Mouse (Mus musculus) limb, embryonic 11.5 days (tissue): ENCODE measurements around the gene Tnfaip8l2. TPM values are rescaled to one million over a fixed set of nuclear protein-coding genes. Genes with fewer than 3 reads are reported as not detected.

ENCODE experiments used
- ATAC-seq: fragments of 200-750 bp; cut with Nextera tagmentation; 2 replicates; pipeline ENCODE4 v1.8.0; 2017; ENCODE audit warnings: low read depth; ENCODE audit not compliant: insufficient number of reproducible peaks, low FRiP score, low TSS enrichment
- DNase-seq: peaks from one replicate; pipeline ENCODE4 v3.0.0-alpha.2; 2015; ENCODE audit warnings: low spot score
- H3K27ac ChIP-seq: fragments of 300-500 bp; sonication (generic); replicated peaks from 2 replicates; pipeline ENCODE4 v1.5.1; 2014; ENCODE audit warnings: low read depth, mild to moderate bottlenecking, low read length
- H3K27me3 ChIP-seq: fragments of 300-500 bp; sonication (generic); 2 replicates; pipeline ENCODE4 v1.6.1; 2014; ENCODE audit warnings: mild to moderate bottlenecking, low read length, mixed read lengths; ENCODE audit not compliant: control insufficient read depth, insufficient read depth
- H3K36me3 ChIP-seq: fragments of 300-500 bp; sonication (generic); 2 replicates; pipeline ENCODE4 v1.6.1; 2014; ENCODE audit warnings: mild to moderate bottlenecking, low read length, moderate library complexity, mixed read lengths; ENCODE audit not compliant: control insufficient read depth, insufficient read depth
- H3K4me1 ChIP-seq: fragments of 300-500 bp; sonication (generic); 2 replicates; pipeline ENCODE4 v1.6.1; 2014; ENCODE audit warnings: low read length, mixed read lengths; ENCODE audit not compliant: control insufficient read depth, insufficient read depth
- H3K4me2 ChIP-seq: fragments of 300-500 bp; sonication (generic); 2 replicates; pipeline ENCODE4 v1.6.1; 2014; ENCODE audit warnings: low read depth, mild to moderate bottlenecking, moderate library complexity; ENCODE audit not compliant: severe bottlenecking
- H3K4me3 ChIP-seq: fragments of 300-500 bp; sonication (generic); 2 replicates; pipeline ENCODE4 v1.5.1; 2014; ENCODE audit warnings: low read depth, low read length
- H3K9ac ChIP-seq: fragments of 300-500 bp; sonication (generic); 2 replicates; pipeline ENCODE4 v1.6.1; 2014; ENCODE audit warnings: mild to moderate bottlenecking, low read length
- H3K9me3 ChIP-seq: fragments of 300-500 bp; sonication (generic); 2 replicates; pipeline ENCODE4 v1.6.1; 2016; ENCODE audit warnings: low read length; ENCODE audit not compliant: control insufficient read depth
- WGBS: fragments of 180-500 bp; shearing (Covaris S2); extraction: QIAGEN DNeasy Blood & Tissue Kit; methylation state at CpG from one replicate; pipeline ENCODE4 v1.1.7; 2014; 5-methylcytosine and 5-hydroxymethylcytosine counted together
- polyA plus RNA-seq: library from polyadenylated mRNA; unstranded; fragments of >200 nt; fragmentation: Nextera tagmentation; extraction: Ambion mirVana; gene quantifications from 2 replicates; pipeline ENCODE4 v1.2.1, GENCODE M21; 2014

Tnfaip8l2 gene
- polyA plus RNA-seq, 1 experiment from 2014 or later: 1.6 TPM

GRCm38 (mm10) chr3:95176500-95176899 is 34.3 kb upstream of the Tnfaip8l2 start:
- peaks cover 20% of the 10 kb centered on the region for H3K27me3 ChIP-seq
- H3K27ac ChIP-seq: no peak overlapping the region
- ATAC-seq (no peak), DNase-seq (no peak)
- WGBS: 69% methylated on average over 3 of the region's 3 CpGs
- H3K4me2 ChIP-seq: no peak overlapping the region
- H3K9ac ChIP-seq: no peak overlapping the region
- H3K4me1 ChIP-seq: peaks cover 5% of the 10 kb centered on the region; the same call in 1 of the 2 replicates
- no peak overlapping the region for H3K4me3 ChIP-seq
- no peaks in the 10 kb centered on the region for H3K9me3 ChIP-seq
- peaks cover 9% of the 10 kb centered on the region for H3K36me3 ChIP-seq

GRCm38 (mm10) chr3:95174011-95174592 is 31.9 kb upstream of the Tnfaip8l2 start:
- H3K4me3 ChIP-seq: no peak overlapping the region
- peaks cover 37% of the 10 kb centered on the region for H3K27me3 ChIP-seq
- ATAC-seq (peak; percentile 28; the same call in 1 of the 2 replicates), DNase-seq (peak; percentile 93)
- H3K4me1 ChIP-seq: peaks cover 5% of the 10 kb centered on the region; the same call in 1 of the 2 replicates
- H3K36me3 ChIP-seq: peaks cover 20% of the 10 kb centered on the region
- no peak overlapping the region for H3K27ac ChIP-seq
- H3K9me3 ChIP-seq: no peaks in the 10 kb centered on the region
- peak overlapping the region; percentile 13; the same call in 1 of the 2 replicates for H3K4me2 ChIP-seq
- H3K9ac ChIP-seq: no peak overlapping the region
- WGBS: 1% methylated on average over 16 of the region's 16 CpGs

GRCm38 (mm10) chr3:95173256-95173949 is 31.2 kb upstream of the Tnfaip8l2 start:
- peak overlapping the region; percentile 5; the same call in 1 of the 2 replicates for H3K9ac ChIP-seq
- peaks cover 20% of the 10 kb centered on the region for H3K36me3 ChIP-seq
- peaks cover 5% of the 10 kb centered on the region; the same call in 1 of the 2 replicates for H3K4me1 ChIP-seq
- WGBS: 4% methylated on average over 58 of the region's 58 CpGs
- no peak overlapping the region for H3K27ac ChIP-seq
- peak overlapping the region; percentile 44 for H3K4me2 ChIP-seq
- H3K27me3 ChIP-seq: peaks cover 37% of the 10 kb centered on the region
- peak; percentile 61 for DNase-seq
- H3K9me3 ChIP-seq: no peaks in the 10 kb centered on the region
- H3K4me3 ChIP-seq: peak overlapping the region; percentile 11; the same call in 1 of the 2 replicates
- ATAC-seq: no peak

DNA sequence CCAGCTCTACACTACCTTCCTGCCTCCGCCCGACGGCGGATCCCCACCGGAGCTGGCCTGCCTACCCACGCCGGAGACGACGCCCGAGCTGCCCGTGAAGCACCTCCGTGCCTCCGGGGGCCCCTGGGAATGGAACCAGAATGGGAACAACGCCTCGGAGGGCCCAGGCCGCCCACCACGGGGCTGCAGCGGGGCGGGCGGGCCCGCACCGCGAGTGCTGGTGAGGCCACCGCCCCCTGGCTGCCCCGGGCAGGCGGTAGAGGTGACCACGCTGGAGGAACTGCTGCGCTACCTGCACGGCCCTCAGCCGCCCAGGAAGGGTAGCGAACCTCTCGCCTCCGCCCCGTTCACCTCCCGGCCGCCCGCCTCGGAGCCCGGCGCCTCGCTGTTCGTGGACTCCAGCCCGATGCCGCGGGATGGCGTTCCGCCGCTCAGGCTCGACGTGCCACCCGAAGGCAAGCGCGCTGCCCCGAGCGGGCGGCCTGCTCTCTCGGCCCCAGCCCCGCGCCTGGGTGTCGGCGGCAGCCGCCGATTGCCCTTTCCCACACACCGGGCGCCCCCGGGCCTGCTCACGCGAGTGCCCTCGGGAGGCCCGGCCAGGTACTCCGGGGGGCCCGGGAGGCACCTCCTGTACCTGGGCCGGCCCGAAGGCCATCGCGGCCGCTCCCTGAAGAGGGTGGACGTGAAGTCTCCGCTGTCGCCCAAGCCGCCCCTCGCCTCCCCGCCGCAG is 30.5 kb upstream of the Tnfaip8l2 start:
- H3K9ac ChIP-seq: no peak overlapping the region; the same call in 1 of the 2 replicates
- H3K4me3 ChIP-seq: peak overlapping the region; percentile 11; the same call in 1 of the 2 replicates
- no peaks in the 10 kb centered on the region for H3K9me3 ChIP-seq
- H3K4me1 ChIP-seq: peaks cover 5% of the 10 kb centered on the region; the same call in 1 of the 2 replicates
- ATAC-seq (no peak), DNase-seq (peak; percentile 63)
- H3K27me3 ChIP-seq: peaks cover 37% of the 10 kb centered on the region
- no peak overlapping the region for H3K27ac ChIP-seq
- peaks cover 20% of the 10 kb centered on the region for H3K36me3 ChIP-seq
- H3K4me2 ChIP-seq: peak overlapping the region; percentile 44; the same call in 1 of the 2 replicates
- WGBS: 13% methylated on average over 73 of the region's 84 CpGs

GRCm38 (mm10) chr3:95171105-95171504 is 28.9 kb upstream of the Tnfaip8l2 start:
- 90% methylated on average over 6 of the region's 6 CpGs for WGBS
- Histone ChIP-seq H3K4me2 (no peak overlapping the region), H3K4me3 (no peak overlapping the region), H3K4me1 (peaks cover 5% of the 10 kb centered on the region; the same call in 1 of the 2 replicates), H3K9ac (no peak overlapping the region), H3K36me3 (peaks cover 22% of the 10 kb centered on the region), H3K9me3 (no peaks in the 10 kb centered on the region), H3K27me3 (peaks cover 37% of the 10 kb centered on the region), H3K27ac (no peak overlapping the region)
- no peak for DNase-seq
- no peak for ATAC-seq

DNA sequence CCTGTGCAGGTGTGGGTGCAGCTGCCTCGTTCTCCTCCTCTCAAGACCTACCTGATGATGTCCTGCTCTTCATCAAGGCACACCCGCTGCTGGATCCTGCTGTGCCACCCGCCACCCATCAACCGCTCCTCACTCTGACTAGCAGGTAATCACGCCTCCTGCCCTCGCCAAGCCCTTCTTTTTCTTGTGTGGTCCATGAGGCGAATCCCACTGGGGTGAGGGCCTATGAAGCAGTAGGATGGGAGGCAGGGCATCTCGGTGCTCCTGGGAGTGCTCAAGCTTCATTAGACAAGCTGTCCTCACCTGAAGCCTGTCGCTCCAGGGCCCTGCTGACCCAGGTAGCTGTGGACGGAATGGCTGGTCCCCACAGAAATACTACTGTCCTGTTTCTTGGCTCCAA is 27.8 kb upstream of the Tnfaip8l2 start:
- peaks cover 37% of the 10 kb centered on the region for H3K27me3 ChIP-seq

GRCm38 (mm10) chr3:95164840-95165239 is 22.7 kb upstream of the Tnfaip8l2 start:
- Histone ChIP-seq H3K4me3 (no peak overlapping the region), H3K4me2 (no peak overlapping the region), H3K27ac (no peak overlapping the region), H3K4me1 (peaks cover 4% of the 10 kb centered on the region; the same call in 1 of the 2 replicates), H3K9ac (no peak overlapping the region), H3K36me3 (peaks cover 3% of the 10 kb centered on the region; the same call in 1 of the 2 replicates), H3K9me3 (no peaks in the 10 kb centered on the region), H3K27me3 (peaks cover 1% of the 10 kb centered on the region)
- ATAC-seq (no peak), DNase-seq (no peak)
- WGBS: 82% methylated on average over 5 of the region's 5 CpGs

More for the DNA sequence above, 27.8 kb upstream of the Tnfaip8l2 start:
- DNase-seq: no peak
- no peak overlapping the region for H3K9ac ChIP-seq
- peaks cover 5% of the 10 kb centered on the region; the same call in 1 of the 2 replicates for H3K4me1 ChIP-seq
- H3K9me3 ChIP-seq: no peaks in the 10 kb centered on the region
- H3K4me2 ChIP-seq: no peak overlapping the region
- H3K27ac ChIP-seq: no peak overlapping the region
- no peak for ATAC-seq
- H3K4me3 ChIP-seq: no peak overlapping the region
- WGBS: 91% methylated on average over 10 of the region's 10 CpGs
- H3K36me3 ChIP-seq: peaks cover 23% of the 10 kb centered on the region

DNA sequence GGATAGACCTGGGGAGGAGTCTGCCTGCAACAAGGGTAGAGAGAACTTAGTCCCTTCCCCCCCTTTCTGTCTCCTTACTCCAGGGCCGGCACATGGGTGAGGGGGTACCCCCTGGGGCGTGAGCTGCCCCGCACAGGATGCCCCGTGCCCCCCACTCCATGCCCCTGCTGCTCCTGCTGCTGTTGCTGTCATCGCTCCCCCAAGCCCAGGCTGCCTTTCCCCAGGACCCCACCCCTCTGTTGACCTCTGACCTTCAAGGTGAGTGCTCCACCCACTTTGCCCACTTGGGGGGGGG is 22.0 kb upstream of the Tnfaip8l2 start:
- Histone ChIP-seq H3K9me3 (no peaks in the 10 kb centered on the region), H3K27ac (no peak overlapping the region), H3K36me3 (peaks cover 2% of the 10 kb centered on the region; the same call in 1 of the 2 replicates), H3K4me1 (peaks cover 10% of the 10 kb centered on the region), H3K27me3 (no peaks in the 10 kb centered on the region), H3K9ac (no peak overlapping the region), H3K4me3 (no peak overlapping the region), H3K4me2 (no peak overlapping the region)
- ATAC-seq (no peak), DNase-seq (no peak)
- 65% methylated on average over 5 of the region's 5 CpGs for WGBS
